Mouse (Mus musculus): ENCODE measurements around the gene Cdk15.

- TF ChIP-seq EP300 (optimal IDR thresholded peaks at IDR 0.05) (no peak), CTCF (IDR thresholded peaks at IDR 0.05; ENCODE audit: low read depth) (no peak)
These were observed 12.8 kb downstream of the Cdk15 start for GRCm38 (mm10) chr1:59269466-59269865.

Data from stomach, postnatal 0 days (tissue).